Mouse (Mus musculus) right cerebral cortex, postnatal 4 days (tissue): ENCODE results near the gene Iffo2.
A peak's percentile ranks its signal among the peaks of the same experiment; 100 is the strongest.

Source experiments
- DNase-seq: peaks from one replicate; pipeline ENCODE4 v3.0.0-alpha.2; 2022

Gene Iffo2

DNA sequence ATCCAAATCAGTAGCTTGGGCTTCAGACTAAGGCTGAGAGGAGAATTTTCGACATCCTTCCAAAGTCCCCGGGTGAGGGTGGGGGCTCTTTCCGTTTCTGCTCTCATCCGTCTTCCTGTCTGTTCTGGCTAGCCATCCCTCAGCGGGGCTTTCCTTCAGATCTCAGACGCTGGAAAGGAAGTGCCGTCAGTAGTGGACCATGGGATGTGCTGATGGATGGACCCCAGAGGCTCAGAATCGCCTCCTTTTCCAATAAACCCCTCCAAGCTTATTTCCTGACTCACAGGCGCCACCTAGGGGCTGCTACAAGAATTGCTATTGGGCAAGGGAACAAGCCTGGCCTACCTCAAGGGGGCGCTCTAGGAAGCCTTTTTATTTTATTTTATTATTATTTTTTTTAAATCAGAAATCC, 81.2 kb downstream of the Iffo2 start:
- peak; percentile 91 for DNase-seq

DNA sequence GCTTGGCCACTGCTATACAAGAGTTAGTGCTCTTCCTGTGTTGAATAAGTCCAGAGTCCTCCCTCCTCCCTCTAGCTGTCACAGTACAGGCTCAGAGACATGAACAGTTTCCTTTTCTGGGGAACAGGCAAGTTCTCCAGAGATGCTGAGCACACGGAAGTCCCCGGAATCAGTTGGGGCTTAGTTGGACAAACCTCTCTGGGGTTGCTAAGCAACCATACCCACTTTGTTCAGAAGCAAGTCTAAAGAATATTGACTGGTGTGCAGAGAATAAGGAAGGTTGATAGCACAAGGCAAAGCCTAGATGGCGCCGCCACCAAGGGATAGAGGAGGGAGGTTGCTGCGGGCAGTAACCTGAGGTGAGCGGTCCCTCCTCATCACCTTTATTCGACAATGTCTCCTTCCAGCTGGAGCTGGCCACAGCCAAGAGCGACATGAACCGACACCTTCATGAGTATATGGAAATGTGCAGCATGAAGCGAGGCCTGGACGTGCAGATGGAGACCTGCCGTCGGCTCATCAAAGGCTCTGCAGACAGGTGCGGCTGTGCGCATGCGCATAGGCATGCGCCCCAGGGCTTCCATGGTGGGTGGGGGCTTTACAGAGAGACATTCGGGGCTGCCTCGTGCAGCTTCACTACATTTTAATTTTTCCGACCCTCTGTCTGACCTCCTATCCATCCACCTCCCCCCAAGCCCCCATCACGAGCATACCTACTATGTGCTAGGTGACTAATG, 84.3 kb downstream of the Iffo2 start:
- DNase-seq, result no peak

DNA sequence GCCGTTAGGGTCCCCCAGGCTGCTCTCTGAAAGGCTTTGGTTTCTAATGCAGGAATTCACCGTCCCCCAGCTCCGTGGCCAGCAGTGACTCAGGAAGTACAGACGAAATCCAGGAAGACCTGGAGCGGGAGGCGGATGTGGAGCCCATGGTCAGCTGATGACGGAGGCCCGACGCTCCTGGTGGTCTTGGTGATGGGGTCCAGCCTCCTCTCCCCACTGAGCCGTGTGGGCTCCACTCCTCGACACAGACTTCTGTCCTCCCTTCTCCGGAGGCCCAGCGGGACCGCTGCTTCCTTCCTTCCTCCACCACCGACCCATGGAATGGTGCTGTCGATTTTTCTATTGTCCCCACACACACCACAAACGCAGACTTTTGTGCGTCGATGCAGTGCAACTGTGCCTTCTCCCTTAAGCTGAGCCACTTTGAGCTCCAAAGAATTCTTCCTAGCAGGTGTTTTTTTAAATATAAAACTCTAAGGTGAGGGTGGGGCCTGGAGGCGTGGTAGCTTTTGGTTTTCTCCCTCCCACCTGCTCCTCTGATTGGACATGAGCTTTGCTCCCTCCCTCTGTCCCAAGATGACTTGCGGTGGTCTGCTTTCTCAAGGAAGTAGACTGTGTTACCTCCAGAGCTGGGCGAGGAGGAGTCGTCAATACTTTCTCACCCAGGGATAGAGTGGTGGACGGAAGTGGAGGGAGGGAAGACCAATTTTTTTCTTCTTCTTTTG, 86.1 kb downstream of the Iffo2 start:
- no peak for DNase-seq

DNA sequence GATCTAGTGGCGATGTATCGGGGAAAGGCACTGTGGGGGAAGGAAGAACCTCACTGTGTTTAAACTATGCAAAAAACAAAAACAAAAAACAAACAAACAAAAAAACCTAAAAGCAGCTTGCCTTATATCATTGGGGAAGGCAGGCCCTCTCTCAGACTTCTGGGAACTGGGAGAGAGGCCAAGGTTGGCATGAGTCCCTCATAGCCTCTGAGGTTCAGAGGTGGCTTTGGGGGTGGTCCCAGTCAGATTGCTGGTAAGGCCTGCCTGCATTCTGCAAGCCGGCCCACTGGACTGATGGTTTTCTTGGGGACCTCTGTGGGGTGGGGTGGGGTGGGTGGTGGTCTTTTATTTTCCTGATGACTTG, 86.6 kb downstream of the Iffo2 start:
- DNase-seq, result peak; percentile 39

DNA sequence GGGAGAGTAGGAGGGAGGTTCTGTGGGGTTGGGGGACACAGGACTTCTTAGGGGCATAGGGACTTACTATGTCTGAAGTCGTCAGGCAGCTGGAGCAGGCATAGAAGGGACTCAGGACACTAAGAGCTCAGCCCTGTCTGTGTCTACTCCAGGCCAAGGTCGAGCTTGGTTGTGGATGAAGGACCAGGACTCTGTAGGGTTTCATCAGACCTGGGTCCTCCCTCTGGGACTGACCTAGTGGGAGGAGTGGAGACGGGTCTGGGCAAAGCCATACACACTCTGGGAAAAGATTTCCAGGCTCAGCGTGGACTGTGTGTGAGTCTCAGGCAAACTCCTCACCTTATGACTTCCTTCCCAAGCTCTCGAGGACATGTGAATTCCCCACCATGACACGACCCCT, 89.4 kb downstream of the Iffo2 start:
- DNase-seq, result no peak

DNA sequence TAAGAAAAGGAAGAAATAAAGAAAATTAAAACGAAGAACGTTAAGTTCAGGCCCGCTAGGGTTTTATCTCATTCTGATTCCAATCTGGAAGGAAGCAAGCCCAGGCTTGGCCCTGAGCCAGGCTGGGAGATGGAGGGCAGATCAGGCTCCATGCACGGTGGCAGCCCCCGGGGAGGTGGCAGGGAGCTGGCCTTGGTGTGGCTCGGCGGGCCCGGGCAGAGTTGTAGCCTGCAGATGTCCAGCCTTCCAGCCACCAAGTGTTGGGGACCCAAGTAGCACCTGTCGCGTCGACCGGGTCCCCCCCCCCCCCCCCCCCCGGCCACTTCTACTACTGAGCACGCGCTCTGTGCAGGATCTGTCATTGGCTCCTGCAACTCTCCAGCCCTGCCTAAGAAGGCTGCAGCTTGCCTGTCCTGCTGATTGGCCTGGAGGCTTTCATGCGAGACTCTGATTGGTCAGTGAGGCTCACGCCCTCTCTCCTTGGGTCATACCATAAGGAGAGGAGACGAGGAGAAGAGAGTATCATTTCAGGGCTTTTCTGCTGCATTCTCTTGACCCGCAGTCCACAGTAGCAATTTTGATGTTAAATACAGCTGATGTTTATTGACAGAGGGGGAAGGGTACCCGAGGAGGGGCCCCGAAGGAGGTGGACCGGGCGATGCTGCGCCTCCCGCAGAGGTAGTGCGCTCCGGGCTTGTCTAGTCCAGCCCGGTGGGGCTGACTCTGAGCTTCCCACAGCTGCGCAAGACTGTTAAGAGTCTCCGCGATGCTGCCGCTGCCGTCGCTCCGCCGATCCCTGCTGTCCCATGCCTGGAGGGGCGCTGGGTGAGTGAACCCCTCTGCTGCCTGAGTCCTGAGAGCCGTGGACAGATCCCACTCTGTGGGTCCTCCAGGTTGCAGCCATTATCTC, 92.3 kb downstream of the Iffo2 start, which contains the start of gene Aldh4a1:
Gene Aldh4a1, plus strand, starts transcription at position 494 of the 910 bp plus-strand sequence.
- peak; percentile 90 for DNase-seq

DNA sequence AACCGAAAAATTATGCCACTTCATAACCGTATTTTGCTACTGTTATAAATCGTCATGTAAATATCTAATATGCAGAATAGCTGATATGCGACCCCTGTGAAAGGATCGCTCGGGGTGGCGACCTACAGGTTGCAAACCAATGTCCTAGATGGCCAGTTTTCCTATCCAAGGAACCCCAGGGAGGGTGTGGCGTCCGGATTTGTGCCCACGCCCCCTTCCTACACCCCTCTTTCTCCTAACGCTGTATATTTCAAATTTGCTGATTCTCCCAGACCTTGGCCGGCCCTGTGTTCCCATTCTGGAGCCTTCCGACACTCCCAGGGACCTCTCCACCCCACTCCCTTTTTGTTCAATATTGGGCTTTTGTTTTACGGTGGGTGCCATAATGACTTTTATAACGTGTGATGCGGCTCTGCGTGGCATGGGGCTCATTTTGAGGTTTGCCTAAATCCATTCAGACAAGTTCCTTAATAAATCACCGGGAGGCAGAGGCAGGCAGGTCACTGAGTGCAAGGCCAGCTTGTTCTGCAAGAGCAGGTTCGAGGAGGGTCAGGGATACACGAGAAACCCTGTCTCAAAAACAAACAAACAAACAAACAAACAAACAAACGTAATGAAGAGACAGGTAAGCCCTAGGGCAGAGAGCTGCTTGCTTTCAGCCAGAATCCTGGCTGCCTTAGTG, 93.2 kb downstream of the Iffo2 start:
- DNase-seq, result no peak

DNA sequence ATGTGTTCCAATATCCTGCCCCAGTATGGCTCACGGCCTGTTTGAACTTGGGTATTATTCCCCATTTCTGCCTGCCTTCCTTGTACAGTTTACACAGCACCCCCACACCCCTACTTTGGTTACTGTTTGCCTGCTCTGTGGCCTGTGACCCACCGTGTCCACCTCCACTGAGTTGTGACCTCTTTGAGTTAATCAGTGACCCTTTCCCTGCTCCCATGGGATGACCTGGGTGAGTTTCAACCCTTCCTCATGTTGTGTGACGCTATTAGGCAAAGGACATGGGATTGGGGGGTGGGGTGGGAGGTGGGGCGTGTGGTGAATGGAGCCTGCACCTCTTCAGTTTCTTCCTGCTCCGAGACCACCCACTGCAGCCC, 93.8 kb downstream of the Iffo2 start:
- DNase-seq, result no peak

DNA sequence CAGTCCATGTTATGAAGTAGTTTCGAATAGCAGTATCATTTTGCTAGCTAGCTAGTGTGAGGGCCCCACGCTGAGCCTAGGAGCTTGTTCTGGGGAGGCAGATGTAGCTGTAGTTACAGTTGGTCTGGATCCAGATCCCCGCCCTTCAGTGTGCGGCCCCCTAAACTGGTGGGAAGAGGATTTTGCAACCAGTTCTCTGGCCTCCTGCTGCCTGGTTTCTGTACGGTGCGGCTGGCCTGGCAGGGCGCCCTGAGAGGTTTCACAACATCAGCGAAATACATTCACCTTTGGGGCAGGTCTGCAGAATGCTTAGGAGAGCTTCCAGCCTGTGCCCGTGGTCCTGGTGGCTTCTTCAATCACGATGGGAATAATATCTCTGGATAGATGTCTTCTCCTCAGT, 94.4 kb downstream of the Iffo2 start:
- DNase-seq, result no peak

DNA sequence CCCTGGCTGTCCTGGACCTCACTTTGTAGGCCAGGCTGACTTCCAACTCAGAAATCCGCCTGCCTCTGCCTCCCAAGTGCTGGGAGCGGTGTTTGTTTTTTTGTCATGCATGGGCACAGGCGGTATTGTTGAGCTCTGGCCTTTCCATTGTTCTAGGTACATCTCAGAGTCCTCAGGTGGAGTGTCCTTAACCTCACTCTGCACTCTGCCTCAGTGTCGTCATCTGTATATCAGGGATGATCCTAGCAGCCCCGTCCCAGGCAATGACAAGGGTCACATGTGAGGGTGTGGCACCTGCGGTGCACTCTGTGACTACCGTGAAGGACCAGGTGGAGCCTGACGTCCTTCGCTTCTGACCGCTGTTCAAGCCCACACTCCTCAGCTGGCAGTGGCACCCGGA, 97.0 kb downstream of the Iffo2 start:
- no peak for DNase-seq

DNA sequence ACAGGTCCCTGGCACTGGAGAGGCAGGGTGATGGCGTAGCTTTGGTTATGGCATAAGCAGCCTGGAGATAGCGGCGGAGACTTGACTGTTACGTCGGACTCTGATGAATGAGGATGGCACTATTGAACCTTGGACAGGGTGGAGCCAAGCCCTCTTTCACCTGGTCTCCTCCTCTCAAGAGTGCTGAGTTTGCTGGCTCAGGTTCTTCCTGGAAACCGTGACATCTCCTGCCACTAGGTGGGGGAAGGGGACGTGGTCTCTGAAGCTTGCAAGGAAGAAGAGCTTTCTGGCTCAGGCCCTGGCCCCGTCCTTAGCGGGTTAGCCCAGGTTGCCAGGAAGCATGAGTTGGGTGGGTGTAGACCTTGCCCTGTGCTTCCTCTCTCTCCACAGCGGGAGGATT, 99.8 kb downstream of the Iffo2 start:
- DNase-seq, result no peak

DNA sequence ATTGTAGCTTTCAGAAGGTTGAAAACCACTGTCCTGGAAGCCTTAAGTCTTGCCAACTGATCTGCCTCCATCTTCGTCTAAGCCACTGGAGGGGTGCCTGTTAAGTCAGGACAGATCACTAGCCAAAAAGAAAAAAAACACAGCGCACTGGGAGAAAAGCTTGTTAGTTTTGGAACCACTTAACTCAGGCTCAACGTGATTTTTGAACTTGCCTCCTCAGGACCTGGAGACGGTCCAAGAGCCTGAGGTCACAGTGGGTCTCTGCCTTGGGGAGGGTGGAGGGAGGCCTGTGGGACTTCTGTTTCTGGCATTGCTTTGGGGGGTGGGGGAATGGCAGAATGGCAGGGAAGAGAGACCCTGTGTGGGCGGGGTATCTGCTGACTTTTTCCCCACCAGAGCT, 100.8 kb downstream of the Iffo2 start:
- DNase-seq, result no peak

DNA sequence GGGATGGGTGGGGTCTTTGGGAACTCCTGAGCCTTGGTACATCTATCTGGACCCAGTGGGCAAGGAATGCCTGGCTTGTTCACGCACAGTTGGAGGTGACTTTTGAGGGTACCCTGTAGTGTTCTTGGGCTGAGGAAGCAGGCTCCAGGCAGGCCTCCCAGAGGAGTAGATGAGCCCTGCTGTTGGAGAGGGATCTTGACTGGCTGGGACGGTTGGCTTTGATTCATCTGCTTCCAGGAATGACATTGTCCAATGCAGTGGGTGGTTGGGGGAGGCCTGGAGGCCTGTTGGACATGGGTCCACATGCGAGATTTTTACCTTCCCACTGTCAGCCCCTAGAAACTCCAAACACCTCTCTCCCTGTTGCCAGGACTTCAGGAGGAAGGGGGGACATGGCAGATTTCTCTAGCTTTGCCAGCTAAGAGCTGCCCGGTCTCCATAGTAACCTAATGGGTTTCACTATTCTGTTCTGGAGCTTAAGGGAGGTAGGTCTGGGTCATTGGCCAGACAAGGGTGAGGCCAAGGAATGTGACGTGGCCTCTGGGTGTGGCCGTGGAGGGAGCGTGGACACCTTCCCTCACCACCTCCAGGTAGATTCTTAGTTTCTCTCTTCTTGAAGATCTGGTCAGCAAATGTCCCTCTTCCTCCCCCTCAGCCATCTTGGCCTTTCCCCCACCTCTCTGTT, 101.4 kb downstream of the Iffo2 start:
- no peak for DNase-seq

DNA sequence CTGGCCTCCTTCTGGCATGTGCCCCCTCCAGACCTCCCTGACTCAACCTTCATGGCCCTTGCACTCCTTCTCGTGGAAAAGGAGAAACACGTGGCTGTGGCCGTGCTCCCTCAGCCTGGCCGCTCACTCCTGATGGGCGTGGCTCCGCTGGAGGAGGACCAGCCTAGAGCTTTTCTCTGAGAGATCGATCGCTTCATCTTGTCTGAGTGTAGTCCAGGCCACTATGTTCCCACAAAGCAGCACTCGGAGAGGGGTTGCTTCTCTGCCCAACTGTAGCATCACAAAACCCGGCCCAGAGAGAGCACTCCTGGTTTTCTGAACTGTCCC, 101.9 kb downstream of the Iffo2 start:
- no peak for DNase-seq

DNA sequence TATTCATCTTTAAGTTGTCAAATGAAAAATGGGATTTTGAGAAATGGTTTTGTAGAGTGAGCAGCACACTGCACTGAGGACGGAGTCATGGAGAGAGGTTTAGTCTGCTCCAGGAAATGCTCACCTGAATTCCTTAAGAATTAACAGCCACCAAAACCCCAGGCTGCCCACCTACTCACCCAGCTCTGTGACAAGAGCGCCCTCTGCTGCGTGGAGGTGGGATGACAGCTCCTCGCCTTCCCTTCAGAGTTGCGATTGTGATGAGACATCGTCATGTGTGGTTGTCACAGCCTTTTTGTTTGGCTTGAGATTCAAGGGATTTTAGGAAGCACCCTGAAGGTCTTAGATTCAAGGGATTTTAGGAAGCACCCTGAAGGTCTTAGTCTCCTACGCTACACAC, 106.0 kb downstream of the Iffo2 start:
- peak; percentile 88 for DNase-seq

DNA sequence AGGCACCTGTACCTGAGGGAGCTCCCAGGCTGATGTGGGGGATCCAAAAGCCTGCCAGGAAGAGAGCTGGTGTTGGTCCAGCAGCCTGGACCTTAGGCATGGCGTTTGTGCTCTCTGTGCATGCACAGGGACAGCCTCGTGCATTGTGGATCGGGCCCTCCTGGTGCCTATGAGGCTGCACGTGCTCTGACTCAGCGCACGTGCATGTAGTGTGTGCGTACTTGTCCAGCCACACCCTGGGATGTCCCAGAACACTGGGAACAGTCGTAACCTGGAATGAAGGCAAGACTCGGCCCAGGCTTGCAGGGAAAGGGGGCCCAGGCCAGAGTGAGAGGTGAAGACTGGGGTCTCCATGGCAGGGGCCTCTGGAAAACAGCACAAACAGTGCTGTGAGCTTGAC, 107.5 kb downstream of the Iffo2 start:
- DNase-seq, result no peak

DNA sequence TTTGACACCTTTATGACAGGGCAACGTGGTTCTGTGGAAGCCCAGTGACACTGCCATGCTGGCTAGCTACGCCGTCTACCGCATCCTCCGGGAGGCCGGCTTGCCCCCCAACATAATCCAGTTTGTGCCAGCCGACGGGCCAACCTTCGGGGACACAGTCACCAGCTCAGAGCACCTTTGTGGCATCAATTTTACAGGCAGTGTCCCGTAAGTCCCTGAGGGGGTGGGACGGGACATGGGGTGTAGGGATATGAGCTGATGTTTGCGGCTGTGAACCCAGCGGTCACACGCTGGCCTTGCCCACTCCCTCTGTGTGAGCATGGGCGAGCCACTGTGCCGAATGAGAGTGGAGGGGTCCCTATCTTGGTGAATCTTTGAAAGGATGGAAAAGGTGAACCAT, 108.0 kb downstream of the Iffo2 start:
- DNase-seq, result no peak

DNA sequence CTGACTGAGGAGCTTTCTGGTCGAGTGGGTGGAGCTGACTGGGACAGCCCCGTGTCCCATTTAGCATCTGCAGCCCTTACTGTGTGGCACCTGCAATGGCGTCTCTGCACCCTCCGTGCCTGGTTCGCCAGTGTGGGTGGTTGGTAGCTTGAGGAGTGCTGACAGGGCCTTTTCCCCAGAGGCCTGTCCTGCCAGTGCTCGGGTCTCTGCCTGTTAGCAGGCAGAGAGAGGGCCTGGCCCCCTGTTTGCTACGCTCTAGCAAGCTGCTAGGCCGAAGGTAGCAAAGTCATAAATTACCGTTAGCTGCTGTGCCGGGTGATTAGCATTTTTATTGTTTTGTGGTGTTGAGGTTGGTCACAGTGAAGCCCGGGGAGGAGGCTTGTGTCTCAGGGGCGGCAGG, 109.5 kb downstream of the Iffo2 start:
- DNase-seq, result no peak

DNA sequence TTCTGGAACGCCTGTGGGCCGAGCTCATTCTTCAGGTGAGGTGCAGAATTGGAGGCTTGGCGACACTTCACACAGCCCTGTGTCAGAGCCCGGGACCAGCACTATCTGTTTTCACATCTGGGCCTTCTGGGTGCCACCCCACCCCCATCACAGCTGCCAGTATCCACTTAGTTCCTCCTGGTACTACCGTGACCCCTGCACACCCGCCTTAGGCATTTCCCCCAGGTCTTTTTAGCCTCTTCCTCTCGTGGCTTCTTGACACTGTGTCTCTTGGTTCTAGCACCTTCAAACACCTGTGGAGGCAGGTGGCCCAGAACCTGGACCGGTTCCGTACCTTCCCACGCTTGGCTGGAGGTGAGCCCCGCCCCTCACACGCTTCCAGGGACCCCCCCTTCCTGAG, 110.0 kb downstream of the Iffo2 start:
- DNase-seq, result no peak

DNA sequence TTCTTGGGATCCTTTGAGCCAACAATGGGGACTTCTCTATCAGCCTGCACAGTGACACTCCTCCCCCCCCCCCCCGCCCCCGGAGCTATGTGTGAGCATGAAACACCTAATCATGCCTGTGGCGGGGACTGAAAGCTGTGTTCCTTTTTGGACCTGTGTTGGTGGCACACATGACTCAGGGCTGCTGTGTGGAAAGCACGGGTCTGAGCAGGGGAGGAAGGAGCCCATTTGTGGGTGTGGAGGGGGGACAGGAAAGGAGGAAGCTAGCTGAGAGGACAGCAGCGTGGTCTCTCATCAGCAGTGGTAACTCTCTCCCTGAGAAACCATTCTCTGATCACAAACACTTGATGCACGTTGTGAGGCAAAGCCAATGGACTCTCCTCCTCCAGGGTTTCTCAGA, 110.4 kb downstream of the Iffo2 start:
- no peak for DNase-seq

DNA sequence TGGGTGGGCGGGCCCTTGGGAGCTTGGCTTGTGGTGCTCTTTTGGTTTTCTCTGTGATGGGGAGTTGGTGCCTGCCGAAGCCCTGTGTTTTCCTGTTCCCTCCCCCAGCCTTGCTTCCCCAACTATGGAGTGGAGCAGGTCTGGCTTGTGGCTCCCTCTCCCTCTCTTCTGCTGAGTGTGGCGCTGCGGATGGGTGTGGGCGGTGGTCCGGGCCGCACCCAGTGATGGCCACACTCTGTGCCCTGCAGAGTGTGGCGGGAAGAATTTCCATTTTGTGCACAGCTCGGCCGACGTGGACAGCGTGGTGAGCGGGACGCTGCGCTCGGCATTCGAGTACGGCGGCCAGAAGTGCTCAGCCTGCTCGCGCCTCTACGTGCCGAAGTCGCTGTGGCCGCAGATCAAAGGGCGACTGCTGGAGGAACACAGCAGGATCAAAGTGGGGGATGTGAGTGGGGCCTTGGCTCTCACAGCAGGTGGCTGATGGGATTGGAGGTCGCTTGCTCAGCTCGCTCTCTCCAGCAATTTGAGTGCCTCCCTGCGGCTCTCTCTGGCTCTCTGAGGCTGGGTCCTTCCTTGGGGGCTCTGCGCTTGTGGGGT, 111.6 kb downstream of the Iffo2 start:
- DNase-seq, result peak; percentile 30

DNA sequence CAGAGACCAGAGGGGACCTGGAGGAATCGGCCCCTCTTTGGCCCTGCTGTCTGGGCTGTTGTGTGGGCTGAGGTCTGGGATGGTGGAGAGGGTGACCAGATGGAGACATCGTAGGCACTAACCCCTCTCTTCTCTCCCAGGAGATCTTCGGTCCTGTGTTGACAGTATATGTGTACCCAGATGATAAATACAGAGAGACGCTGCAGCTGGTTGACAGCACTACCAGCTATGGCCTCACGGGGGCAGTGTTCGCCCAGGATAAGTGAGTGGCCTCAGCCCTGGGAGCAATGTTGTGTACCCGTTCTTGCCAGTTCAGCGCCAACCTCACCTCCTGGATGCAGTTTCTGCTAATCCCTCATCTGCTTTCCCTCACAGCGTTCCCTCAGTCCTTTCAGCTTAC, 113.6 kb downstream of the Iffo2 start:
- DNase-seq, result peak; percentile 90
